Mouse (Mus musculus) G1E-ER4 (cell line): ENCODE data around the gene Cand1. TPM values are rescaled to one million over a fixed set of nuclear protein-coding genes. Genes with fewer than 3 reads are reported as not detected.

Source experiments
- GATA1 ChIP-seq: IDR thresholded peaks from one replicate; pipeline ENCODE4 v1.8.0; 2012; ENCODE audit warnings: low read length, inconsistent platforms
- polyA plus RNA-seq: library from polyadenylated mRNA; stranded (reverse); fragments of >175 nt; gene quantifications from 2 replicates; pipeline ENCODE4 v1.2.3, GENCODE M21; 2012

Gene Cand1
- polyA plus RNA-seq, 1 experiment, result 42.7 TPM

DNA sequence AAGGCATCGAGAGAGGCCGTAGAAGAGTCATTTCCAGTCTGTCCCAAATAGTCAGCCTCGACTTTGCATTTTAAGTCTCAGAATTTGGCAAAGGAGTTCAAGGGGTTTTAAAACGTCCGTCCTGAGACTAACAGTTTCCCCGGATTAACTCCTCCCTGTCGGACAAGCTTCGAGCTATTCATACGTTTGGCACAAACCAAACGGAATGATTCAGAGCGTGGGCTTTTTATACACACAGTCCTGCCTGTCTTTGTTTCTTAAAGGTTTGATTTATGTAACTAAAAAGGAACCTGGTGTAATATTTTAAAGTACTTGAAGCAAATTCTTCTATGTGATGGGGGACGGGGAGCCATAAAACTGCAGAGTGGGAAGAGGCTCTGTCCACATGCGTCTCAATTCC lies 70.6 kb downstream of the Cand1 start:
- no peak for TF ChIP-seq GATA1

DNA sequence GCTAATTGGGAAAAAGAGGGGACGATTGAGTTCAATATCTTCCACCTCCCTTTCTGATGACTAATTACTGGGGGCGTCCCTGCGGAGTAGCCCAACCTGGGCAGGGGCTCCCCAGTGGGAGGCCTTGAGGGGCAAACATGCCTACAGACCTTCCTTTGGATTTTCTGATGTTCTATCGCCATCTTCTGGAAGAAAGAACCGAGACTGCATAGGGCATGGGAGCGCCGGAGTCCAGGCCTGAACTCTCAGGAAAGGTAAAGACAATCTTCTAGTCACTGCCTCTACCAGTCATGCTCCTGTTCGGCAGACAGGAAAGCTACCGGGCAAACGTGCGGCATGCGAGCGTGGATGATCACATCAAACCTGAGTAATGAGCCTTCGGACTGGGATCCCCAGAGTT lies 71.1 kb downstream of the Cand1 start:
- no peak for TF ChIP-seq GATA1

DNA sequence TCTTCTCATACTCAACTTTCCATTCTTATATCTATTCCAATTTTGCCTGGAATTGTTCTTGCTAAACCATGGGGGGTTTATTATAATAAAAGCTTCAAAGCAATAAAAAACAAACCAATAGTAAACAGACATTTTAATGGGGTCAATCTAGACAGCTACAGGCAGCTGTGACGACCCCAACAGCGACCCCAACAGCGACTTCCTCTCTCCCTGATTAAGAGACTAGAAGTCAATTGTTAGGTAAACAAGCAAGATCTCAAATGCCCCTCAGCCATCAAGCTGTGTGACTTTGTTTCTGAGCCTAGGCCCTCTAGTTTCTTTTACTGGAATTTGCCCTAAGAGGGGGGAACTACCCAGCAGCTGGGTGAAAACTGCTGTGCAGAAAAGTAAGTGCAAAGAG lies 72.0 kb downstream of the Cand1 start:
- TF ChIP-seq GATA1, result no peak

DNA sequence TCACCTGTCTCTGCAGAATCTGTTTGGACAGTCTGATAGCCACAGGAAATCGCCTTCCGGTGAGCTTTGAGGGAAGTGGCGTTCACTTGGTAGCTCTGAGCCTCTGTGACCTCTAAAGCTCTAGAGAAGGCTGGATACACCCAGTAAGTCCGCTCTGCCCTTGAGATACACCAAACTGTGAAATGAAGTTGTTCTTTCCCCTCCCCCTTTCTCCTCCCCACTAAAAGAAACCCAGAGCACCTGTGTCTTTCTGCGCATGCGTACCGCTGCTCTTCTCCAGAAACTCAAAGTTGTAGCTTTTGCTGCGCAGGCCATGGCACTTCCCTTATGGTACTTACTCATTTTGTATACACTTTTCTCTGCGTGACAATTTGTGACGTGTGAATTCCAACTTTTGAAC lies 74.8 kb downstream of the Cand1 start:
- no peak for TF ChIP-seq GATA1

DNA sequence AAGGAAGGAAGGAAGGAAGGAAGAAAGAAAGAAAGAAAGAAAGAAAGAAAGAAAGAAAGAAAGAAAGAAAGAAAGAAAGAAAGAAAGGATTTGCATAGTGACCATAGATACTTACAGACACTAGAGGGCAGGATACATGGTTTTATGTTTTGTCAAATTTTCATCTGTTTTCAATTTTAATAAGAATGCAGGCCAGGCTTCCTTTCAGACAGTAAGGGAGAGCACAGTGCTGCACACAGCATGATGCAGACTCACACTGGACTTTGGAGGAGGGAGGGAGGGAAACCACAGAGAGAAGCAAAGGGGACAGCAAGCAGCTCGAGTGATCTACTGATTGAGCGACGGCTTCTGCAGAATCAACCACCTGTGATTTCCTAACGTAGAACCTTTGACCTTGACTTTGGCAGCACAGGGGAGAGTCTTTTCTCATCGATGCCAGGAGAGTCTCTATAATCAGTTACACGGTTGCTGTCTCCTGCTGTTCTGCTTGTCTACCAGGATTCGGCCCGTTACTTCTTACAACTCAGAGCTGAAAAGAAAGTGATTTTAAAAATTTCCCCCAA lies 78.0 kb downstream of the Cand1 start:
- TF ChIP-seq GATA1, result no peak

DNA sequence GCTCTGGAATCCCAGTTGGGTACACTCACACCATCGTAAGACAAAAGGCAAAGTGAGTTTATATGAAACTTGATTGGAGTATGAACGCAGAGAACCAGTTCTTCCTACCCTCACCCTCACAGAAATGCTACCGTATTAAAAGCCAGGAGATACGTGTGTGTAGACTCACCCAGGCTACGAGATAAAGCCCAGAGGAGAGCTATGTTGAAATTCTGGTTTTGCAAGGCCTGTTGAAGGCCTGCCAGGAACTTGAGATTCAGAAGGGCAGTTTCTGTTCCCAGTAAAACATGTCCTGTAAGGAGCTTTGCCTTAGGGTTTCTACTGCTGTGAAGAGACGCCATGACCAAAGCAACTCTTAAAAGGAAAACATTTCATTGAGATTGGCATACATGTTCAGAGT lies 79.7 kb downstream of the Cand1 start:
- no peak for TF ChIP-seq GATA1

DNA sequence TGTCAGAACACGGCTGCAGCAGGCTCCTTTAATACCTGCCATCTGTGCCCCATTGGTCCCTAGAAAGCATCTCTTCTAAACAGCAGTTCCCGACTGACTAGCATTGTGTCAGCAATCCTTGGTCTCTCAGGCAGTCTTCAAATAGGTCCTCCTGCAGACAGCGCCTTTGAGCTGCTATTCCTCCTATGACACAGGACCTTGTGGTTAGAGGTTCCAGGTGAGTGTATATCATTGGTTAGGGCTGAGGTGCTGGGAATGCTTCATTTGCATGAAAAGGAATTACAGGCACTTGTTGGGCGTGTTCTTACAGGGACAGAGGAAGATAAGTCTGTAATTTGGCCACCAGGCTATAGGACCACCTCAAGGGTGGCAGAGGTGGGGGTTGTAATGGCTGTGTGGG lies 90.6 kb downstream of the Cand1 start:
- no peak for TF ChIP-seq GATA1

Other genes with a start within 250 kb of the Cand1 start
- not detected in 2 replicates for gene Grip1, start 213.8 kb upstream of the Cand1 start, polyA plus RNA-seq